Mouse (Mus musculus): ENCODE measurements around the gene Edem3.
"Not testable (repeated sequence)": the region's sequence is repeated elsewhere in the genome, so short reads cannot be mapped to it uniquely, and the experiment has no call there.

Edem3 gene

DNA sequence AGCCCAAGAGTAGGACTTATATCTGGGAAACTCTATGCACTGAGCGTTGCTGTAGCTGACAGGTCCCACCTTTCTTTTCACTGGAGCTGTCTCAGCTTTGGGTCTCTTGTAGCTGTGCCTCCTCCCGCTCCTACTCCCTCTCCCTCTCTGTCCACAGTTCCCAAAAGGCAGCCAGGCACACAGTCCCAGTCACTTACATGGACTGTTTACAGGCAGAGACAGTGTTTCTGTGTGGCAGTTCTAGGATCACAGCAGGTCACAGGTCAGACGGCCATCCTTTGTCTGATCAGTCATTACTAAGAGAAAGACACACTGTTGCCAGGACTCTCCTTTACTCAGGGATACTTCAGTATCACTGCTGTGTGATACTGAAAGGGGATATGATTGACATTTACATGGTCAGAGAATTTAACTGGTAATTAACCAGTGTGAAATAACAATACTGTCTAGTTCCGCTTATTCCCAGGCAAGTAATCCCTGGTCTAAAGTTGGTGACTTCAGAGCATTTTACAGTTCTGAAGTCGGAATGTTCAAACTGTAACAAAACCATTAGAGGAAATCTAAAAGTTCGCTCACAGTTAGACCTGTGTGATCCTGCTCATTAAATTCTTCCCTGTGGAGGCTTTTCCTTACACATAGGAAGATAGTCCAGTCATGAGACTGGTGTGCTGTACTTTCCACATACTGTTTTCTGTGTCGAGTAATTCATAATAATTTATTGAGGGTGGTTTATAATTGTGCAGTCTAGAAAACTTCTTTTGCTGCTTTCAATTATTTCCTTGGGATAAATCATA is 55.7 kb downstream of the Edem3 start:
- peaks cover 19% of the 10 kb centered on the region for H3K36me3 ChIP-seq (ENCODE audit: control insufficient read depth, insufficient read depth, low read length, poor library complexity, severe bottlenecking)
- no peaks in the 10 kb centered on the region for H3K27me3 ChIP-seq (ENCODE audit: control insufficient read depth, insufficient read depth, low read length, poor library complexity, severe bottlenecking)
- no peak for DNase-seq (ENCODE audit: low read depth, low spot score)

DNA sequence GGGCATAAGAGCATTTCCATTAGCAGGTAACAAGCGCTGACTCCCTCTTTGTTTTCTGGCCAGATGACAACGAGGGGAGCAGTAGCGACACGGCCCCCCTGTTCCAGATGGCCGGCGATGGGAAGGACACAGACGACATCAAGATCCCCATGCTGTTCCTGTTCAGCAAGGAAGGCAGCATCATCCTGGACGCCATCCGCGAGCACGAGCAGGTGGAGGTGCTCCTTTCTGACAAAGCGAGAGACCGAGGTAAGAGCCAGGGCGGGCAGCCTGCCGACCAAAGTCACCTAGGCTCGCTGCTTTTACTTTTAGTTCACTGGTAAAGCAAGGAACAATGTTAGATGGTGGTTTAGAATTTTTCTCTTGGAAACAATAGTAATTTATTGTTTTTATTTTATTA is 56.3 kb downstream of the Edem3 start:
- DNase-seq (ENCODE audit: low read depth, low spot score) = no peak
- peaks cover 18% of the 10 kb centered on the region for H3K36me3 ChIP-seq (ENCODE audit: control insufficient read depth, insufficient read depth, low read length, poor library complexity, severe bottlenecking)
- H3K27me3 ChIP-seq (ENCODE audit: control insufficient read depth, insufficient read depth, low read length, poor library complexity, severe bottlenecking) = no peaks in the 10 kb centered on the region

DNA sequence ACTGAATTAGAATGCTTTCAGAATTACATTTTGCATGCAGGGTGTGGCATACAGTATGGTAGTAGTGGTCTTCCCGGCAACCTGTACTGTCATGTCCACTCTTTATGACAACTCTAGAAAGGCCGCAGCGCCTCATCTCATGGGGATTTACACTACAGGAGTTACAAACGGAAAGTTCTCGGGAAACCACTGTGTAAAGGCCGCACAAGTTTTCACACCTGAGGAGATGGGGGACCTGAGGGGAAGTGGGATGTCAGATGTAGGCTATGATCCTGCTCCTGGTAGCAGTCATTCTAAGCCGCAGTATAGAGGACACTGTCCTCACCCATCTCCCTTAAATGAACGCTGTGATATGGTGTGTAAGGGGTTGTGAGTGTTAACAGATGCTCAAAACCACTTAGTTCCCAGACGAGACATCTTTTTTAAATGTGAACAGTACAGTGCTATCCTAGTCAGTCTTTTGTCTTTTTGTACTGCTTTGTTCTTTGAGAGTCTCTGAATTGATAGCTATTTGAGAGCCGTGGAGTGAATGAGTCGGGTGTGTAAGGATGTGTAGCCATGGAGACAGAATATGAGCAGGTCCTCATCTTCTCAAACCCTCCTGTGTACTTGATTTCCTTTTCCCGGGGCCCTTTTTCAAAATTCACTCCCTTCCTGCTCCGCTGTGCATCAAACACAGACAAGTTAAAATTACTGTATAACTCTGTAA is 57.0 kb downstream of the Edem3 start:
- Histone ChIP-seq H3K27me3 (ENCODE audit: control insufficient read depth, insufficient read depth, low read length, poor library complexity, severe bottlenecking) (no peaks in the 10 kb centered on the region), H3K36me3 (ENCODE audit: control insufficient read depth, insufficient read depth, low read length, poor library complexity, severe bottlenecking) (peaks cover 18% of the 10 kb centered on the region)
- DNase-seq (ENCODE audit: low read depth, low spot score) = no peak

DNA sequence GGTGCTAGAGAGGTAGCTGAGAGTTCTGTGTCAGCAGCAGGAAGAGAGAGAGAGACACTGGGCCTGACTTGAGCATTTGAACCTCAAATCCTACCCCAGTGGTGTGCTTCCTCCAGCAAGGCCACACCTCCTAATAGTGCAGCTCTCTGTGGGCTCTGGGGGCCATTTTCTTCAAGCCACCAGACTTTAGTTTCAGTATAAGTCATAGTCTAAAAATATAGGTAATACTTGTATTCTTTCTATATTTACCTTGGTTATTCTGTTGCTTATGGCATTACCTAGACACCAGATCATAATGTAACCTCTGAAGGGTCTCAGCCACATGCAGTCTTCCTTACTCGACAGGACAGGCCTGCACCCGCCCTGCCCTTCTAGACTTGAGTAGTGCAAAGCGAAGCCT is 60.9 kb downstream of the Edem3 start:
- no peak for DNase-seq (ENCODE audit: low read depth, low spot score)
- H3K36me3 ChIP-seq (ENCODE audit: control insufficient read depth, insufficient read depth, low read length, poor library complexity, severe bottlenecking) = peaks cover 20% of the 10 kb centered on the region
- H3K27me3 ChIP-seq (ENCODE audit: control insufficient read depth, insufficient read depth, low read length, poor library complexity, severe bottlenecking) = no peaks in the 10 kb centered on the region

DNA sequence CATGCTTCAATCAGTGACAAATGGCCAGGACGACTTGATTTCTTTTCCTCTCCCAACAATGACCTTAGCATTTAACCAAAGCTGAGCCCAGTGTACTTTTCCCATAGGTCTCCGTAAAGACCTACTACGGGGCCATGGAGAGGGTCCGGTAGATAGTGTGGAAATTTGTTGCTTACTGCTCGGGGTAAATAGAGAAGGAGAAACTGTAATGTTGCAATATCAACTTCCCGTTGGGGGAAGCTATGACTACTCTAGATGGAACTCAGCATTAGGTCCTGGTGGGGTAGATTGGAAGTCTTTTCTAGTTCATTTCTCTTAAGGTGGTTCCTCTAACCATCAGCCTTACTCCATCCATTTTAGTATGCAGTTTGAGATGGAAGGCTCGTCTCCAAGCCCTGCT is 64.0 kb downstream of the Edem3 start:
- Histone ChIP-seq H3K27me3 (ENCODE audit: control insufficient read depth, insufficient read depth, low read length, poor library complexity, severe bottlenecking) (no peaks in the 10 kb centered on the region), H3K36me3 (ENCODE audit: control insufficient read depth, insufficient read depth, low read length, poor library complexity, severe bottlenecking) (peaks cover 10% of the 10 kb centered on the region)
- DNase-seq (ENCODE audit: low read depth, low spot score) = no peak

DNA sequence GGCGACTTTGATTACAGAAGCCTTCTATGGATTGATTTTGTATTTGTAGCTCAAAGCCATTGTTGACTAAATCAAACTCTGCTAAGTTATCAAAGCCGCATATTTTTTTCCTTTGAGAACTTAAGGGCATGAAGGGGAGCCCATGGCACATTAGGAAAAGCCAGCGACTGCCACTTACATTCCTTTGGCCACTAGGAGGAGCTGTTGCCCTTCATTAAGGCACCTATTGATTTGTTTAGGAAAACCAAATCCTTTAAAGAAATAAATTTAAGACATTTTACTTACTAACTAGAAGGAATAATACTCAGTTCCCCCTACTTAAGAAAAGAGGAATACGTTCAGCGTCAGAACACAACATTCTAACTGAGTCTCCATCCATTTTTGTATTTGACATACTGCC is 65.3 kb downstream of the Edem3 start:
- Histone ChIP-seq H3K36me3 (ENCODE audit: control insufficient read depth, insufficient read depth, low read length, poor library complexity, severe bottlenecking) (peaks cover 4% of the 10 kb centered on the region), H3K27me3 (ENCODE audit: control insufficient read depth, insufficient read depth, low read length, poor library complexity, severe bottlenecking) (no peaks in the 10 kb centered on the region)
- DNase-seq (ENCODE audit: low read depth, low spot score) = peak; percentile 72

DNA sequence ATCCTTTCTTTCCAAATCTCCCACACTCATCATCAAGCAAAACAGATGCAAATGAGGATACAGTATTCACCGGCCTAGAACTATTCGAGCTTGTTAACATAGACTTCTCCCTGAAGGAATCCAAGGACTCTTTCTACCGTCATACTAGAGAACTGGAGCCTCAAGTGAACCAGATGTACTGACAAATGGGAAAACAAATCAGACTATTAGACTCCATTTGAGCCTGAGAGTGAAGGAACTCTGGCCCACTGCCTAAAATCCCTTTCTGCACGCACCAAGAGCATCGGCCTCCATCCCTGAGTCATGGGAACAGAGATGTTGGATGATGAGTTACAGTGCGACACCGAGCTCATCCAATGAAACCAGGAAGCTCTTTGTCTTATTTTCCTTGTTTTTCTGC is 69.9 kb downstream of the Edem3 start:
- no peaks in the 10 kb centered on the region for H3K36me3 ChIP-seq (ENCODE audit: control insufficient read depth, insufficient read depth, low read length, poor library complexity, severe bottlenecking)
- H3K27me3 ChIP-seq (ENCODE audit: control insufficient read depth, insufficient read depth, low read length, poor library complexity, severe bottlenecking) = no peaks in the 10 kb centered on the region
- no peak for DNase-seq (ENCODE audit: low read depth, low spot score)

DNA sequence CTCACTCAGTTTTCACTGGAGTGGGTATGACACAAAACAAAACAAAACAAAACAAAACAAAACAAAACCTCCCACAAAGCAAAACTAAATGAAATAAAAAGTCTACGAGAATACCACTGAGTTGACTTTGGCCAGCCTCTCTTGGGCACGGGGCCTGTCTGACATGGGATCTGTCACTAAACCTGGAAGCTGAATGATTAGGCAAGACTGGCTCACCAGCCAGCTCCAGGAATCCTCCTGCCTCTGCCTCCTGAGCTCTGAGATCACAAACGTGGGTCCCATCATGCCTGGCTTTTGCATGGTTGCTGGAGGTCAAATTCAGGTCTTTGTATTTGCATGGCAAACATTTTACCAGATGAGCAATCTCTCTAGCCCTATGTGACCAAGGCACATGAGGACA is 76.6 kb downstream of the Edem3 start:
- no peak for DNase-seq (ENCODE audit: low read depth, low spot score)
- no peaks in the 10 kb centered on the region for H3K36me3 ChIP-seq (ENCODE audit: control insufficient read depth, insufficient read depth, low read length, poor library complexity, severe bottlenecking)

DNA sequence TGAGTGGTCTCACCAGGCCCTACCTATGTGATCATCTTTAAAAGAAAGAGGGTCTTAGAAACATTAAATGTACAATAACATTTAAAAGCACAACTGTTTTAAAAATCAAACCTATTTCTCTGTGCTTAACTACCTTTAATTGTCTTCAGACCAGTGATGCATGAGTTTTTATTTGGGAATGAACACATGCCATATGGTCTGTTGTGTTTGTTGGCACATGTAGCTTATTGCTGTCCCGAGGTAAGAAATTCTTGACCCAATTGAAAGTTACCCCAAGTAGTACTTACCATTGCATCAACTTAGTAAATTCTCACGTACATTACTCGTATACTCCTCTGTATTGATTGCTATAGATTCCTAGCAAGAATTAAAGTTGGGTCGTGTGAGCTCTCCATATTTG is 80.1 kb downstream of the Edem3 start:
- Histone ChIP-seq H3K27me3 (ENCODE audit: control insufficient read depth, insufficient read depth, low read length, poor library complexity, severe bottlenecking) (no peaks in the 10 kb centered on the region), H3K36me3 (ENCODE audit: control insufficient read depth, insufficient read depth, low read length, poor library complexity, severe bottlenecking) (no peaks in the 10 kb centered on the region)
- DNase-seq (ENCODE audit: low read depth, low spot score) = no peak

More for the DNA sequence above, 76.6 kb downstream of the Edem3 start:
- no peaks in the 10 kb centered on the region for H3K27me3 ChIP-seq (ENCODE audit: control insufficient read depth, insufficient read depth, low read length, poor library complexity, severe bottlenecking)

DNA sequence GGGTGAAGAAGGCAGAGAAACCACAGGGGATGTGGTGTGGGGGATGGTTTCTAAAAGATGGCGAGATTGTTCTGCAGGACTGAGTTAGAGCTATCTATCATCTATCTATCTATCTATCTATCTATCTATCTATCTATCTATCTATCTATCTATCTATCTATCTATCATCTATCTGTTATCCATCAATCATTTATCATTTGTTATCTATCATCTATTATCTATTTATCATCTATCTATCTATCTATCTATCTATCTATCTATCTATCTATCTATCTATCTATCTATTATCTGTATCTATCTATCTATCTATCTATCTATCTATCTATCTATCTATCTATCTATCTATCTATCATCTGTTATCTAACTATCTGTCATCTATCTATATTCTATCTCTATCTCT is 85.2 kb downstream of the Edem3 start:
- H3K36me3 ChIP-seq (ENCODE audit: control insufficient read depth, insufficient read depth, low read length, poor library complexity, severe bottlenecking); DNase-seq (ENCODE audit: low read depth, low spot score); H3K27me3 ChIP-seq (ENCODE audit: control insufficient read depth, insufficient read depth, low read length, poor library complexity, severe bottlenecking): not testable (repeated sequence)

DNA sequence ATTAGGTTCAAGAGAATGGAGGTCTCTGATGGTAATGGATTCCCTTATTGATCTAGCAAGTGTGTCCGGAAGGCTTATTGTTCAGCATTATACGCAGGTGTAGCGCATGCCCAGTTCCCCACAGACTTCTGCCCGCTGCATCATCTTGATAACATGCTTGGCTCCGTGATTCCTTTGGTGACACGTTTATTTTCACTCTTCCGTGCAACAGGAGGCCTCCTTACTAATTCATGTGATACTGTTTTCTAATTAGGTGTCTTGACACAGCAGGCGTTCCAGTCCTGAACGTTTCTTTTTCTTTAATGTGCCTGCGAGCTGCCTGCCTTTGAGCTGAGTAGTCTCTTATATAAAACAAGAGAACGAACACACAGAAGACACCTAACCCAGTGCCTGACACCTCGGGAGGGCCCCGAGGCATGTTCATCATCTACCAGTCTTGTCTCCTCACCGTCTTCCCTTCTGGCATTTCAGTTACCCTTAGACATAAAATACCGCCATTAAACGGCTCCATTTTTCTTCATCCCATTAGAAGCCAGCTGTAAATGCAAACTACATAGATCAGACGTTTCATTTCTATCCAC is 90.2 kb downstream of the Edem3 start:
- no peaks in the 10 kb centered on the region for H3K36me3 ChIP-seq (ENCODE audit: control insufficient read depth, insufficient read depth, low read length, poor library complexity, severe bottlenecking)
- DNase-seq (ENCODE audit: low read depth, low spot score) = no peak
- H3K27me3 ChIP-seq (ENCODE audit: control insufficient read depth, insufficient read depth, low read length, poor library complexity, severe bottlenecking) = no peaks in the 10 kb centered on the region

DNA sequence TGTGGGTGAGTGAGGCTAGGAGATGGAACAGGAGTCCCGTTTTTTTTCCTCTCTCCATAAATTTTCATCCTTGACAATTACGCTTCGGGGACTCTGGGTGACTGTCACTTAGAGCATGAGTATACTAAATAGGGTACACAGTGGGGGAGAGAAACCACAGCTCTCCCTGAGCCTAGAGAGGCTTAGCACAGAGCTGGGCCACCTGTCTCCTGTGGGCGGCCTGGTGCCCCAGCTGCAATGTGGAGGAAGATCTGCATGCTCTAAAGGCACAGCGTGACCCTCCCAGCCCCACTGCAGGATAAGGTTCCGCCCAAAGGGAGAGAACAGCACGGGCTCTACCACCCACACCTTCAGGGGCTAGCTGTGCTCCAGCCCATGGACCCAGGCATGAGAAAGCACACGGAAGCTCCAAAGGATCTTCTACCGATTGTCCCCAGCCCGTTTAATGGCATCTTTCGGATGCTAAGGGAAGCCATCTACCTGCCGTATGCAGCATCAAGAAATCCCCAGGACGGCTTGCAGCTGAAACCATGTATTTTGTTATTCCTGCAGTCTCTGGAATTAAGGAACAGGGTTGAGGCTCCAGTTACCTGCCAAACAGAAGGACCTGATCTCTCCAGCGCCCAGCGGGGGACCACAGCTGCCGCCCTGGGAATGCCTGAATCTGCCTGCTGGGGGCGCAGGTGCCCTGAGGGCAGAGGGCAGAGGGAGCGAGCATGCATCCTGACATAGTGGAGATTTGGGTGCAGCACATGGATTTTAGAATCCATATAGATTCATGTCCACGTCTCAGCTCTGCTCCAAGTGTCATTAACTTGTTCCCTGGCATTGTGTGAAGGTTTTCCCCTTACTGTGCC is 91.0 kb downstream of the Edem3 start:
- DNase-seq (ENCODE audit: low read depth, low spot score) = no peak
- Histone ChIP-seq H3K27me3 (ENCODE audit: control insufficient read depth, insufficient read depth, low read length, poor library complexity, severe bottlenecking) (no peaks in the 10 kb centered on the region), H3K36me3 (ENCODE audit: control insufficient read depth, insufficient read depth, low read length, poor library complexity, severe bottlenecking) (no peaks in the 10 kb centered on the region)

DNA sequence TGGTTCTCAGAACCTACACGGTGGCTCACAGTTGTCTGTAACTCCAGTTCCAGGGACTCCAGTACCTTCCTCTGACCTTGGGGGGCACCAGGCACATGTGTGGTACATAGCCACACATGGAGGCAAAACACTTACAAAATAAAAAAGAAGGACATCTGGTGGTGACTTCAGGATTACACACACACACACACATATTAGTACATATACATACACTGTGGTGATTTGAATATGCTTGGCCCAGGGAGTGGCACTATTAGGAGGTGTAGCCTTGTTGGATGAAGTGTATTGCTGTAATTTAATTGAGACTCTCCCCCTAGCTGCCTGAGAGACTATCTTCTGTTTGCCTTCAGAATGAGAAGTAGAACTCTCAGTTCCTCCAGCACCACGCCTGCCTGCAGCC is 93.1 kb downstream of the Edem3 start:
- Histone ChIP-seq H3K36me3 (ENCODE audit: control insufficient read depth, insufficient read depth, low read length, poor library complexity, severe bottlenecking) (no peaks in the 10 kb centered on the region), H3K27me3 (ENCODE audit: control insufficient read depth, insufficient read depth, low read length, poor library complexity, severe bottlenecking) (no peaks in the 10 kb centered on the region)
- no peak for DNase-seq (ENCODE audit: low read depth, low spot score)

DNA sequence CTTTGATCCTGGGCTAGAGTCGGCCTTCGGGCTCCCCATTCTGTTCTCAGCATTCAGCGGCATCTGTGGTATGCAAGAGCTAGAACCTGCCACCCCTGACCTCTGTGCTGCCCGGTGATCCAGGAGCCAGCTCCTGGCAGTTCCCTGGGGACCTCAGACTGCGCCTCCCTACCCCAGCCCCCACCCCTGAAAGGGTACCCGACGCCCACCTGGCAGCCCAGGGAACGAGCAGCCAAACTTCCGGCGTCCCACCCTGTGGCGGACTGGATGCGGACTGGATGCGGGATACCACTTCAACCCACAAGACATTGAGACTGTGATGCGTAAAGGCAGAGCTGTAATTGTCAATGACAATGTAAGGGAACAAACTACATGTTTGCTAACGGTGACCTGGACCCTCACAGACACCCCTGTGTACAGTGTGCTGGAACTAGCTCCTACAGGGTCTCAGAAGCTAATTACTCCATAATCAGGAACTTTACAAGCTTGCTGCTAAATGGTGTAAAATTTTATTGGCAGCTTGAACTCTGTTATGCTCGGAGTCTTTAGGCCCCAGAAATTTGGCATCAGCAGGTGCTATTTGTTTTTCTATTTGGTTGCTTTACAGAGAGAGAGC is 94.9 kb downstream of the Edem3 start:
- Histone ChIP-seq H3K36me3 (ENCODE audit: control insufficient read depth, insufficient read depth, low read length, poor library complexity, severe bottlenecking) (no peaks in the 10 kb centered on the region), H3K27me3 (ENCODE audit: control insufficient read depth, insufficient read depth, low read length, poor library complexity, severe bottlenecking) (no peaks in the 10 kb centered on the region)
- no peak for DNase-seq (ENCODE audit: low read depth, low spot score)

All from splenic B cell, adult 2 months (primary cell).